Mouse (Mus musculus) monocyte, adult 5-6 weeks (primary cell): Measurements from ENCODE around the gene Yars2. TPM values are rescaled to one million over a fixed set of nuclear protein-coding genes. Genes with fewer than 3 reads are reported as not detected.

Experiments used
- total RNA-seq: library from RNA; stranded (forward); fragments of 200-1000, 200-491, 200-594 nt; gene quantifications from 3 replicates; pipeline ENCODE4 v1.2.3, GENCODE M21; 2017

Gene Yars2
- total RNA-seq, 1 experiment from 2014 or later = 16.2 TPM

Other genes starting within 250 kb of the Yars2 start
- gene Pkp2, start 89.6 kb upstream of the Yars2 start, total RNA-seq = 0.97 to 1.7 TPM in 2 of 3 replicates, not detected in the other
- gene Dnm1l, start 56.0 kb downstream of the Yars2 start, total RNA-seq = 45.5 to 79.9 TPM (median 51.2 TPM) in 3 replicates